Mouse (Mus musculus) lung, postnatal 0 days (tissue): ENCODE data around the gene Gxylt1.

ENCODE experiments used
- CTCF ChIP-seq: IDR thresholded peaks from 2 replicates; pipeline ENCODE4 v1.5.1; 2016; ENCODE audit warnings: antibody characterized with exemption, mild to moderate bottlenecking
- EP300 ChIP-seq: IDR thresholded peaks from 2 replicates; pipeline ENCODE4 v1.6.1; 2016; ENCODE audit warnings: antibody characterized with exemption, mild to moderate bottlenecking, control low read depth

GRCm38 (mm10) chr15:93227764-93228079 lies 47.3 kb downstream of the Gxylt1 start:
- TF ChIP-seq CTCF (peak; percentile 86), EP300 (no peak)
